Mouse (Mus musculus) ovary, postnatal 36 days (tissue): ENCODE measurements at regions not wholly inside any gene's neighbourhood (a gene's known extent, or its start where the extent isn't known, plus 50 kb on each side); places are given as distances from the start of the nearest gene placed in this dataset.

Experiments used
- DNase-seq: peaks from one replicate; pipeline ENCODE4 v3.0.0; 2022; ENCODE audit warnings: low spot score, mixed read lengths

- no peak for DNase-seq
These were observed 61.5 kb upstream of the Abcb5 start for GRCm38 (mm10) chr12:119027701-119028100.

DNA sequence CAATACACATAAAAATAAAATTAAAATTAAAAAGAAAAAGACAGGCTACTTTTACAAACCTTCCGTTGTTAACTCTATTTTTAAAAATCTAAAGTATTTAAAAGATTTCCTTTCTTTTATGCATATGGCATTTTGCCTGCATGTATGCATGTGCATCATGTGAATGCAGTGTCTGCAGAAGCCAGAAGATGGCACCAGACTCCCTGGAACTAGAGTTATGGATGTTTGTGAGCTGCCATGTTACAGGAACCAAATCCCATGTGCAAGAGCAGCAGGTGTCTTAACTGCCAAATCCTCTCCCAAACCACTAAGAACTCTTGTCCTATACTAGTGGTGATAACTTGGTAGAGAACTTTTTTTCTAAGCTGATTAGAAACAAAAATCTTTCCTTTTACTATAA, 60.1 kb upstream of the Abcb5 start:
- DNase-seq: peak; percentile 29

GRCm38 (mm10) chr12:119024063-119024462, 57.8 kb upstream of the Abcb5 start:
- DNase-seq: no peak
